Mouse (Mus musculus) CD4-positive helper T cell, adult 2 months (primary cell): Measurements from ENCODE around the gene Prrc2a.

Source experiments
- DNase-seq: peaks from one replicate; pipeline ENCODE4 v3.0.0-alpha.2; 2012; ENCODE audit warnings: low read depth, missing footprints, low spot score

The Prrc2a gene

DNA sequence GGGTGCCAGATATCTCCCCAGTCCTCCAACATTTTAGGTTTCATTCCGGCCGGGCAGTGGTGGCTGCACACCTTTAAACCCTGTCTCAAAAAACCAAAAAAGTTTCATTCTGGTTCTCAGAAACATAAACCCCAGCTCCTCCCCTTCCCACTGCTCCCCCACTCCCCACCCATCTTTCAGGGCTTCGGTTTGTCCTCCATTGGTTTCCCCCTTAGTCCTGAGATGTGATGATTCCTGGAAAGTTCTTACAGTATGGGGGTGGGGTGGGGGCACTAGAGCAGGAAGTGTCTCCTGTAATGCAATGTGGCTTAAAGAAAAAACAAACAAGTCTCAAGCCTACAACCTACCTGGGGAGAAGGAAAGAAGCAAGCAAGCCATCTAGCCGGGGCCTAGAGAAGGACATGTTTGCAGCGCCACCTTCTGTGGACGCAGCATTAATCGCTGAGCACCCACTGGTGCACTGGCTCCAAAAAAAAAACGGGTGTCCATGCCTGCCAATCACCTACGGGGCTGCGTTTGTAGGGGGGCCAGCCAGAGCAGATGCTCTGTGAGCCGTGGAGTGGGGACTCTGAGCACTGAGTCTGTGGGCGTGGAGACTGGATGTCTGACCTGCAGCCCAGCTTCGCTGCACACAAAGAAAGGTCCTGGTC, 58.8 kb downstream of the Prrc2a start:
- peak; percentile 39 for DNase-seq

DNA sequence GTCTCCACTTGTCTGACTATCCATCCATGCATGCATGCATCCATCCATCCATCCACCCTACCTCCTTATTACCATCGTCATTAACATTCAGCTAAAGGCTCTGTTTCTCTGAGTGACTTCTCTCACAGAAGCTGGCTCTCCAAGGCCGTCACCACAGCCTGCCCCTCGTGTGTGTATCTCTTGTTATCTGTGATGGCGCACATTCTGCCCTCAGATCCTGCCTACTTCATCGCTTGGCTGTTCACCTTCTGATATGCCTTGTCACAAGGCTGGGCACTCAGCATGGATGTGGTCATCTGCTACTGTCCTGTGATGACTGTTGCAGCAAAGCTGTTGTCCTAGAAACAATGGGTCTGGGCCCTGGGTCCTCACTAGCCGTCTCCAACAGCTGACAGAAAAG, 59.9 kb downstream of the Prrc2a start:
- no peak for DNase-seq

DNA sequence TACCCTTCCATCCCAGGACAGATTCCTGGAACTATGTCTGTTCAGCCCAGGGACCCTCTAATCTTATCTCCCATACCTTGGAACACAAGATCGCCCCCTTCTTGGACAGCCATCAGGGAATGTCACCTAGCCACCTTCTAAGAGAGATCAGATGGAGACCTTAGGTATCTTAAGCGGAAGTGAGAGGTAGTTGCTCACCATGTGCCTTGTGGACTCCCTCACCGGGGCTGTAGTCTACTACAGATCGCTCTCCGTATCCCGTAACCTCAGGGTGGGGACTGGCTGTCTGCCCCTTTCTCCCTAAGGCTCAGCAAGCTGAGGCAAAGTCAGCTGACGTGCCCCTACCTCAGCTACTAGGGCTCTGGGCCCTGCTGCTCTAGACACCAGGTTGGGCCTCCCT, 60.6 kb downstream of the Prrc2a start:
- DNase-seq: no peak

DNA sequence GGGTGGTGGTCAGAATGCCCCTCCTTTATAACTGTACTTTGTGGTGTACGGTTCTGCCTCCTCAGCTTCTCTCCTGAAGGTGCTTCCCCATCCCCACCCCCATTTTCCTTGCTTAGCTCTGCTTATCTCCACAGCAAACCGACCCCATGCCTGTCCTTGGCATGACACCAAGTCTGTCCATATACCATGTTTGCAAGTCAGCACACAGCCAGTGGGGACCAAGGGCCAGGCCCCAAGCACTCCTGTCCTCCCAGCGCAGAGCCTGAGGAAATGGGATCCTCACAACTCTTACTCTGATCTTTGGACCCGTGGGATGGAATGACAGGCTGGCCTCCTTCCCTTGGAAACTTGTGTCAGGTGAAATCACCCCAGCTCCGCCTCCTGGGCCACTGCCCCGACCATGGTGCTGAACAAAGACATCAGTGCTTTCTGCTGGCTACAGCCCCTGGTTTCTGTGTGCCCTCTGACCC, 61.4 kb downstream of the Prrc2a start:
- DNase-seq: no peak

DNA sequence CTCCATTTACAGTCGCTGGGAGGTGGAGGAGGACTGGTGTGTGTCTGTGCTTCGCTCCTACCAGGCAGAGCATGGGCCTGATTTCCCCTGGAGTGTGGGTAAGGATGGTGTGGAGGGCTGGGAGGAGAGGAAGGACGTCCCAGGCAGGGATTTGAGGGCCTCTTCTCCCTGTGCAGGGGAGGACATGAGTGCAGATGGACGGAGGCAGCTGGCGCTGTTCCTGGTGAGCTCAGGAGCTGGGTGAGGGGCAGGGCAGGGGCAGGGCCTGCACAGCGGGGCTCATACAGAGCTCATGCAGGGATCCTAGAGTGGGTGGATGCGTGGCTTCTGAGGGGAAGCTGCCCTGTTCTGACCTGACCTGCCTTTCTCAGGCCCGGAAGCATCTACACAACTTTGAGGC, 62.4 kb downstream of the Prrc2a start:
- DNase-seq: no peak

DNA sequence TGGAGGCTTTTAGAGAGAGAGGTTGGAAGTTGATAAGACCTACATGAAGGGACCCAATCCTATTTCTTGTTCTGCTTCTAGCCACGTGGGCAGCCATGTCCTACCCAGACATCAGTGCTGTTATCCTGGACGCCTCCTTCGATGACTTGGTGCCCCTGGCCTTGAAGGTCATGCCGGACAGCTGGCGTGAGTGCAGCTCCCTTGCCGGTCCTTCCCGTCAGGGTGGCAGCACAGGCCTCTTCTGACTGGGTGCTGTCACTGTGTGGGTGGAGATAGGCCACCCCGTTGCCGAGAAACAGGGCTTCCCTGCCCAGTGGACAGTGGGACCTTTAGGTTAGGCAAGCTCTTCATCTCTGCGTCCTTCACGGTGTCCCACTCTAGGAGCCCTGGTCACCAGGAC, 63.5 kb downstream of the Prrc2a start:
- DNase-seq: no peak

DNA sequence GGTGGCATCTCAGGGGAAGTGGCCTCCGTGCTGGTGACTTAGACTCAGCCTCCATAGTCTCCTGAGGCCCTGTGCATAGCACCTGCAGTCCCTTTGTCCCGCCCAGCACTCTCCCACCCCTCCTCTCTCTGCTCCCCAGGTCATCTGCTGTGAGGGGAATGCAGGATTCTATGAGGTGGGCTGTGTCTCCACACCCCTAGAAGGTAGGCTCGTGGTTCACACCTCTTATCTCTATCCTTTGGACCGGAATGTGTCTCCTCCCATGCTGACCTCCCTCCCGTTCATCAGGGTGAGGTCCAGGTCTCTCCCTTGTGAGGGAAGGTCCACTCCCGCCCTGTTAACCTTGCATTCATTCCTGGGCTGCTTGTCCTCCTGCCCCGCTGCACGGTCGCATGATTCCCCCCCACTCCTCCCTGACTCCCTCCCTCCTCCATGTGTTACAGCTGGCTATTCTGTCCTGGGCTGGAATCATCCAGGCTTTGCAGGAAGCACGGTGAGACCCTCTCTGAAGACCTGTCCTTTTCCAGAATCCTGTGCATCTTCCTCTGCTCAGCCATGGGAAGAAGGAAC, 64.4 kb downstream of the Prrc2a start:
- no peak for DNase-seq
